Mouse (Mus musculus) testis, postnatal 14 days (tissue): ENCODE results near the gene Maml2.

Experiments used
- DNase-seq: peaks from one replicate; pipeline ENCODE4 v3.0.0; 2021; ENCODE audit warnings: low spot score

Maml2 gene

DNA sequence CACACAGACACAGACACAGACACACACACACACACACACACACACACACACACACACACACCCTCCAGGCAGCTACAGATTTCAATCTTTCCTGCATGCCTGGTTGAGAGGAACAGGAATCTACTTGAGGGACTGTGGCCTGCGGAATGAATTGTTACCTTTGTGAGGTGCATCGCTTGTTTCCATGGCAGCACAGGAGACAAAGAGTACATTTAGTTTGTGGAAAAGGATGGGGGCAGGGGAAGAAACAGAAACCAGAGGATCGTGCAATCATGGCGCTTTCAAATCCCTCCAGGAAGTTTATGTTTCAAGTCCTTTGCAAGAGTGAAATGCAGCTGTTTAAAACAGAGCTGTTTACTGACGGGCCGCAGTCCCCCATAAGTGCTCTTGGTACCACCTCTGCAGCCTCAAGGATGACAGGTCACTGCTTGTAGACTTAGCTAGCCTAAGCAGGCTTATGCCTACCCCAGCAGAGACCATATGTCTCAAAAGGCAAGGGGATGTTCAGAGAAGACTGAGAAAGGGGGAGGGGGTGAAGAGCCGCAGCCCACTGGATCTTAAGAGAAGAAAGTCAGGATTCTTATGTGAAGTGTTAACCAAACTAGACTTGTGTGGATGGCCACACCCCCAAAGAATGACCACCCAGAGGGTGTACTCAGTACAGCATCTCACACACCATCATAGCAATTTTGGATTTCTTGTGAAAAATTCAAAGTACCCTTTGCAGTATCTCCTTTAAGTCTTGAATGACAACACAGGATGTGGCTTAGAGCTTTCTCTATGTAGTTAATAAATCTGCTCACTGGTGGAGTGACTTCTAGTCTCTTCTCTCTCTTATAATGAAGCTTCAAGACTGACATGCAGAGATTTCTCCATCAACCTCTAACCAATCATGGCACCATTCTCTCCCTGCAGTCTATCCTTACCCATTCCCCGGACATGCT is 315.8 kb downstream of the Maml2 start:
- DNase-seq, result no peak

DNA sequence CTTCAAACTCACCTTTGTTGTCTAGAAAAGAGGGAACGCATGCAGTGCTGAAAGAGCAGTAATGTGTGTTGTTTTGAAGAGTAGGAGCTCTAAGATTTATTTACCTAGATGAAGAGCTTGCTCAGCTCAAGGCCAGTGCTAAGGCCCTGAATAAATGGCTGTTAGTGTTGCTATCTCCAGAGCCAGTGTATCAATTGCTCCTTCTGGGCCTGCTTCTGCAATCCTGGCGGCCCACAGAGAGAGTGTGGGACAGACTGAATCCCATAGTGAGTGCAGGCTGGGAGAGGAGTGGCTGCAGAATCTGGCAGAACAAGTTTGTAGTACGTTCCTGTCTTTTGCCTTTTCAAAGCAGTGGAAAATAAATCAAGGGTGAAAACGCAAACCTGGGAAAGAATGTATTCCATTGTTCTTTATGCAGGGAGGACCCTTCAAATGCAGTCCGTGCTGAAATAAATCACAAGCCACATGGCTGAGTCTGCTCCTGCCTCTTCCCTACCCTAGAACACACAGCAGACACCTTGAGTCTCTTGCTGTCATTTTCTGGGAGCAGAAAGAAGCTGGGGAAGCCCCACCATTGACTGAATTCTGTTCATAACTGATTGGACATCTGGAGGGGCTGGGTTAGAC is 318.7 kb downstream of the Maml2 start:
- no peak for DNase-seq

DNA sequence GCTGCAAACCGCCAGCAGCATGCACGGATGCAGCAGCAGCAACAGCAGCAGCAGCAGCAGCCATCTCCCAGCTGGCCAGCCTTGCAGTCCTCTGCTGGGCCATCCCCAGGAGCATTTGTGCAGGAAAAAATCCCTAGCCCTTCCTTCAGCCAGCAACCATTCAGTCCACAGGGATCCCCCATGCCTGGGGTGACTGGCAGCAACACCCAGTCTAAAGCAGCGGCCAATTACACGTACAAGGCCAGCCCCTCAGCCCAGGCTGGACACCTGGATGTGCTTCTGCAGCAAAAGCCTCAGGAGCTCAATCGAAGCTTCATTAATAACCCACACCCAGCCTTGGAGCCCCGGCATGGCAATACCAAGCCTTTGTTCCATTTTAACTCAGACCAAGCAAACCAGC is 323.0 kb downstream of the Maml2 start:
- DNase-seq, result no peak

DNA sequence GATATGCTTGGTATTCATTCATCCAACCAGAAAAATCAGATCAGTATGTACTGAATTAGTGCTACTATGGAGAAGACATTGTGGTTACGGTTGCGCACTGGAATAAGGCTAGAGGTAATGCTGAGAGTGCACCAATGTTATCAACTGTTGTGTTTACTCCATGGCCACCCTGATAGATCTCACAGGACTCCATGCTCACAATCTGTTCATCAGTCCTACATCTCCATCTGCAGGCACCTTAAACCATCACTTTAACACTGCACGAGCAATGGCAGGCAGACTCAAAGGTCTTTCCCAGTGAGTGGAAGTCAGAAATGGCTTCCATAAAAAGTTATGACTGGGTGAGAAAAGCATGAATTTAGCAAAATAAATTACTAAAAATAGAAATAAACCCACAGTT is 324.2 kb downstream of the Maml2 start:
- no peak for DNase-seq

DNA sequence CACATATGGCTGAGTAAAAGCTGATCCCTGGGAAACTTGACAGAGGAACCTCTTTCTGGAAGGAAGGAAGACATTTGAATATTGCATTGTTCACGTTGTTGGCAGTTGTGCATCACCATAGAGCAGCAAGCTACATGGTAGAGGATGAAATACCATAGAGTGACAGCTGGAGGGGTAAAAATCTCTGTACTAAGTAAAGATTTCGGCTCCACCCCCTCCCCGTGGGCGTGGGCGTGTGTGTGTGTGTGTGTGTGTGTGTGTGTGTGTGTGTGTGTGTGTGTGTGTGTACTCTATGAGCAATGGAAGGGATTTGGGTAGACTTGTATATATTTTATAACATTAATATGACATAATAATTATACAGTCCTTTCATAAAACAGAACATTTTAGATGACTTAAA is 324.7 kb downstream of the Maml2 start:
- no peak for DNase-seq

DNA sequence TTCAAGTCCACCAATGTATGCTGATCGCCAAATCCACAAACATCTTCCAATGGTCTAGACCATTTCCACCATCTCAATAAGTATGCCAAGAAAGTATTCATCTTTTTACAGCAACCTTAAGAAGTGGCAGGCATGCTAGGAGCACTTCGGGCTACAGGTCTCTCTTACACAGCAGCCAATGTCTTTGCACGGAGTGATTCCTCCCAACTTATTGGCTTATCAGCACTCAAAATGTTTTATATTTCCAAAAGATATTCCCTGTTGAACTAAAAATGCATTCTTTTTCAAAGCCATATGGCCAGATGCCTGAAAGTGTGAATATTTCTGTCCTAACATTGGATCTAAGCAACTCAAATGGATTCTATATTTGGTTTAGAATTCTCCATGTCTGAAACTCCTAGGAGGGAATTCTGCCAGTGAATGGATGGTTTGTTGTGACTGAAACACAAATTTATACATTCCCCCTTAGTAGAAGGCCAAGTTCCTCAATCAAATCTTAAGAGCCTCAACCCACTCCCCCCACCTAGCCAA is 326.2 kb downstream of the Maml2 start:
- no peak for DNase-seq

DNA sequence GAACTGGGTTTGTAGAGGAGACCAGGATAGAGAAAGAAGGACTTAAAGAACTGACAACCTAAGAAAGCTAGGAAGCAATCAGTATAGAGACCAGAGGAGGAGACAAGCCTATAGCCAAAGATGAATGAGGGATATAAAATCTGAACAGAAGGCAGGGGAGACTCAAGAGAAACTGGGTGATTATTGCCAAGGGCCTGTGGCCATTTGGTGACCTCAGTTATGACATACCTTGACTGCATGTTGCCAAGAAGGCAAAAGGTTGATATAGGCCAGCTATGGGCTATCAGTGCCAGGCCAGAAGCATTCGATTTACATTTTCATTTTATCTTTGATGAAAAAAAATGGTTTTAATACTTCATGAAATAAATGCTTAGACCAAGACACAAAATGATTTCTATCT is 327.0 kb downstream of the Maml2 start:
- no peak for DNase-seq

DNA sequence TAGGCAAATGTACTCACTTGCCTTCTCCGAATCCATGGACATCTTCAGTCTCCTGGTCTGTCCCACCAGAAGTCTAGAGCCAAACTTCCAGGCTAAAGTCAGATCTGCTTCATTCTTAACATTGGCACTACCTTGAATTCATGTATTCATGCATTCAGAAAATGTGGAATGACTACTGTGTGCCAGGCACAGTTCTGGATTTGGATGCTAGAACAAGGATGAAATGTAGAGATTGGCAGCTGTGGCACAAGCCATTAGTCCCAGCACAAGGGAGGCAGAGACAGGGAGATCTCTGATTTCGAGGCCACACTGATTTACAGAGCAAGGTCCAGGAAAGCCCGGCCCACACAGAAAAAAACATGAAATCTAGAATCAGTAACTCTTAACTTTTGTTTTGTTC is 327.5 kb downstream of the Maml2 start:
- DNase-seq, result no peak

DNA sequence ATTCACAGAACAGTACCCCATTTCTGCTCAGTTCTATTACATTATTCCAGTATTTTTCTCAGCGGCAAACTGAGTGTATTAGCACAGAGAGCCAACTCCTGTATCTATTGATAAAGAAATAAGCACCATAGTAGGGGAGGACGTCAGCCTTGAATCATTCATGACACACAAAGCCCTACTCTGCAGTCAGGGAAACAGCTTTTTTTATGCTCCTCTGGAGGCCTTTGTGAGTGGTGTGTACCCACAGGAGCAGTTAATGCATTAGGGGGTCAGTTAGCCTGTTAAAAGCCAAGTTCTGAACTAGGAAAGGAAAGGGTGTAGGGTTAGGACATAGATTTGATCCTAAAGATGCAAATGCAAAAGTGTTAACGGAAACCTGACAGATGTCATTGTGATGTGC is 328.7 kb downstream of the Maml2 start:
- DNase-seq, result no peak

DNA sequence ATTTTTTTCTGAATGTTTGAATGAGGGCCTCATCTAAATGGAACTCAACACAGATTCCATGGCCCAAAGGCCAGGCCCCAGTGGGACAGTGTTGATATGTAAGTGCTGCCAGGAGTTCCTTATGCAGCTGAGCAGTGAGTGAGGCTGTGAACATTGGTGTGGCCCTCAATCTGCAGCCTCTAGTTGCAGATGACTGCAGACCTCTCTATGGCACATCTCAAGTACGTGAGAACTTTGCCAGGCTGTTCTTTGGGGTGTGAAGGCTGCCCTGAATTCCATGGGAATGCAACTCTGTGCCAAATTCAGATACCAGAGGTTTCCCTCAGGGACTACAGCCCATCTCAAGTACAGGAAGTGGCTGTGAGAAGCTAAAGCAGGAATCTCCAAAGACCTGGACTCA is 335.6 kb downstream of the Maml2 start:
- no peak for DNase-seq

DNA sequence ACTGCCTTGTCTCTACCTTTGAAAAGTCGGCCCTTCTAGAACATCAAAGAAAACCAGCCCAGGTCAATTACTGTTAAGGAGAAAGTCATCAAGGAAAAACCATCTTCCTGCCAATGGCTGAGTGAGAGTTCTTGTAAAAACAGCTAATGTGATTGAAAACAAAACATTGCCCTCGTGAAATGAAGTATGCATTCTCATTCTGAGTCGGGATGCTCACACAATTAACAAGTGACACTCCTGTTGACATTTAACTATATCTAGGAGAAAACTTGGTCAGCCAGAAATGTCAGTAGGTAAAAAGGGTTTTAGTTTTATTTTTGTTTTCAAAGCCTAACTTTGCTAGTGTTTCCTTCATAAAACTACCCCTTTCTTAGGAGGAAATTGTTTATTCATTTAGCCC is 341.9 kb downstream of the Maml2 start:
- DNase-seq, result no peak

DNA sequence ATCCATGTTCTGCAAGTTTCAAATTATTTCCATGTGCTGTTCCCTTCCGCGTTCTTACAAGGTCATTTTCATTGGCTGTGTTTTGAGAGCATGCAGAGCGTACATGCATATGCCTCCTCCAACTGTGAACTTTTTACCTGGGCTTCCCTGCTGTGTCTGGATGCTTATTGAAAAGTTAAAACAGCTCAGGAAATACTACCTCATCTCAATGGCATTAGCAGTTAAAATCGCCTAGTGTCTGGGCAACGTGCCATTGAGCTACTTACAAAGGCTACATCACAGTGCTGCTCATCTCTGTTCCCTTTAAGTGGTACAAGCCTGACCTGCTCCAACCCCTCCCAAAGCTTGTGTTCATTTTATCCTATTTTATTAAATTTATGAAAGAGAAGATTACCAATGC is 347.4 kb downstream of the Maml2 start:
- no peak for DNase-seq

DNA sequence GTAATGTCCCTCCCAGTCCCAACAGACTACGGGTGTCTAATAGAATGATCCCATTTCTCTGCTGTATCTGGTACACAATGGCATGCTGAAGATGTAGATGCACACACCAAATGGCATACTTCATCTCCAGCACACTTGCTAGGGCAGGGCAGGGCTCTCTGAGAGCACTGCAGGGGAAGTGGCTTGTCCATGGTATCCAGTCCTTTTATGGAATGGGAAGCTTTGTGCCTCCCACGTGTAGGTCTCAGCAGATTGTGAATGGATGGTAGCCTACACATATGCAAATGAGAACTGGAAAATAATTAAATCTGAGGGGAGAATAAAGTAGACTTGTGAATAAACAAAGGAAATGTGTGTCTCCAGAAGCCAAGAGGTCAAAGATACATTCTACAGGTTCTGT is 353.3 kb downstream of the Maml2 start:
- DNase-seq, result no peak

DNA sequence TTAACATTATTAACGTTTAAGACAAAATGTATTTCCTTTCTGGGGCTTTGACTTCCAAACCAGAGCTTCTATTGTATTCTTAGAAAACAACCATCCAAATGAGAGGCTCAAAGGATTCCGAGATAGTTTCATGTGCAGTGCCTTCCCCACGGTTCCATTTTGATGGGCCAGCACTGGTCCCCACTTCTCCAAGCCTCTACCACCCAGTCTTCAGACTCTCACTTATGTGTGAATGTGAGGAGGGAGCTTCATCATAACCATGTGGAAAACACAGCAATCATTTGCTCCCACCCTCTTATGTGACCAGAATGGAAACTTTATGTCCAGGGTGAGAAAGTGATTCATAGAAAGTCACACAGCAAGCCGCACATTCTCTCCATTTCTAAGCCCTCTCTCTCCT is 354.1 kb downstream of the Maml2 start:
- no peak for DNase-seq

DNA sequence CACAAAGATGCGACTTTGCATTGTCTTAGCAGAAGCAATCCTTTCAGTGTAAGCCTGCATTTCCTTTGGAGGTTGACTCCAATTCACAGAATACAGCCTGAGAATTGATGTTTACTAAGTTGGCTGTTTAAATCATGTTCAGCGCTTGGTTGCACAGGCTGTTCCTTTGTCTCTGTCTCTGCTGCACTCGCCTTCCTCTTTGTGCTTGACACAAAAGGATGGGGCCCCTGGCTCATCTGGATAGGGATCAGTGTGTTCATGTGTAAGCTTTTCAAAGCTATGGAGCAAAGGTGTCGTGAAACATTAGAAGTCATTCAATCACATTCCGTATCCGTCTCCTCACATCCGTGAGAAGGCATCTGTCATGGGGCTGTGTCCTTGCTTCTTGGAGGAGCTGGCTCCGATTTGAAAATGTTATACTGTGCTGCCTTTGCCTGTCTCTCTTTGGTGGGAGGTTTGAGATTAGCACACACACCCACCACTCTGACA is 354.7 kb downstream of the Maml2 start:
- no peak for DNase-seq

DNA sequence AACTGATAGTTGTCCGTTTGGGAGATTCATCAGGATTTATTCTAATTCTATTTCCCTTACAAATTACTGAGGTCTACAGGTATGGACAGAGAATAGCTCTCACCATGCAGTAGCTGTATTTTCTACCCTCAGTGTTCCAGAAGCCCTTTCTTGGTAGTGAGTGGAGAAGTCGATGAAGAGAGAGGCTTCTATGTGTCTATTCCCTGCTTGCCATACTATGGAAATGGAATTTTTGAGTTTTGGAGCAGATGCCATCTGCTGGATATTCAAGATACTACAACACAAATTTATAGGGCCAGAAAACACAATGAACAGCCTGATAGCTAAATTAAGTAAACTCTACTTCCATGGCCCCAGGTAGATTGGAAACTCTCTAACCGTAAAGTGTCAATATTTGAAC is 355.2 kb downstream of the Maml2 start:
- no peak for DNase-seq

DNA sequence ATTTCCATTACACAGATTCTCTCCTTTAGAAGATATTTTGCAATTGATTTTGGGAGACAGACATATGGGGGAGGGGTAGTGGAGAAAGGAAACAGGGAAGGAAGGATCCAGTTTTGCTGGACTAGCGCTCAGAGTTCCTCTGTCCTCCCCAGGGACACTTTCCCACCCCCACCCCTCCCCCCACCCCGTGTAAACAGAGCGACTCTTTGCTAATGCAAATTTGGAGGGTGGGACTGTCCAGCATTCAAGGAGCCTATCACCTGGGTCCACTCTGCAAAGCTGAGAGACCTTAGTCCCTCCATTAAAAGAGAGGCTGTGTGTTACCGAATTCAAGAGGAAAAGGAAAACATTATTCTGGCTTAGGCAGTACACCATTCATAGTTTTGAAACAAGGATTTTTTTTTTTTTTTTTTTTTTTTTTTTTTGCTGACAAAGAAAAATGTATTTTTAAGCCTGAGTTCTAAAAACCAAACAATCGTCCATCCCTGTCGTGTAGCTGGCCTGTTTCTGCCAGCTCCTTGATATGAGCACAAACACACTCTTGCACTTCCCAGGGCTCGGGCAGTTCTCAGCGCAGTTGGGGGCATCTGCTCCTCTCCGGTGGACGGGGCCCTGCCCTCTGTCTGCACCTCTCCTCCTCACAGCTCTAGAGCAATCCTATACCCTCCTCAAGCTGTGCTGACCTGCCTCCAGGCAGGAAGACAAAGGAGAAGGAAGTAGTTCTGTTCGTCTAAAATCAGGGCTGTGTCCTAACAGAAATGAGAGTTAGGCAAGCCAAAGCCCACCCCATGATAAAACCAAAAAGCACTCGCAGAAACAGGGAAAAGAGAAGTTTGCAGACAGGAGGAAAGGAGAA is 364.2 kb downstream of the Maml2 start:
- no peak for DNase-seq

DNA sequence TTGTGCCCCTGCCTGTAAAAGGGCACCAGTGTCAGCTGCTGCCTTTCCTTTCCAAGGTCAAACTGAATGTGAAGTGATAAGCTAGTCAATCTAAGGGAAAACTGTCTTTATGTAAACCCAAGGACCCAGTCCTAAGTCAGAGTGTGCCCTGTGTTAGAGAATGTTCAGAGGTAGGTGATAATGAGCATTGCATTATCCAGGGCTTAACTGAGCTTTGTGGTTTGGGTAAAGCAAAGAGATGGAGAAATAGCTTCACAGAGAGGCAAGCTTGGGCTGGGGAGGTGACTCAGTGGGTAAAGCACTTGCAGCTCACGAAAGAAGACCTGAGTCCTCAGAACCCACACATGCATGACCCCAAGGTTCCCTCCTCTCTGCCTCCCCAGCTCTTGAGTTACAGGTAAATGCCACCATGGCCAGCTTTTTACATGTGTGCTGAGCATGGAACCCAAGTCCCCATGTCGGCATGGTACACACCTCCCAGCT is 367.8 kb downstream of the Maml2 start:
- DNase-seq, result no peak

DNA sequence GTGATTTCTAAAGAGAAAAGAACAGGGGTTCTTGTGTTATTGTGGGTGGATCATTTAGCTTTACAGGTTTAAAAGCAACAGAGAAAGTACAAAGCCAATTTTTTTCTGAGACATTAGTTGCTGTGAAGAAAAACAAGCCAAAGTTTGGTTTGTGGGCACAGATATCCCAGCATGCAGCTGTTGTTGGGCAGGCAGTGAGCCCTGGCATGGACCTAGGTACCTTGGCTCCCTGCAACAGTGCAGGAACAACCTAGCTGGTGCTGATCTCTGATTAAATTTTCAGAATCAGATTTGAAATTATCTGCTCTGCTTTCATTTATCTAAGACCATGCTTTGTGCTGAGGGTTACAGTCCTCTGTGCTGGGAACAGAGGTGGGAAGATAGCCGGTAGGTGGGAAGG is 370.2 kb downstream of the Maml2 start:
- DNase-seq, result no peak

DNA sequence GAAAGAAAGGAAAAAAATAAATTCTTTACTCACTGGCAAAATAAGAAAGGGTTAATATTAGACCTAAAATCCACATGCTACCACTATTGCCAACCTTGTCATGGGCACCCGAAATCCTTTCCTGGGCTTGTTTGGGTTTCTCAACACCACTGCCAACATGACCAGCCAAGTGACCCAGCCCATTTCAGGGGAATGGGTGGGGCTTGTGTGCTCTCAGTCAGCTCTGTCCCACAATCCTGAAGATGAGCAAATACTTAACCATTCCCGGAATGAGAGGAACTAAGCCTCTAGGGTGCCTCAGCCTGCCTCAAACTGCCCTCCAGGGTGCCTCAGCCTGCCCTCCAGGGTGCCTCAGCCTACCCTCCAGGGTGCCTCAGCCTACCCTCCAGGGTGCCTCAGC is 371.0 kb downstream of the Maml2 start:
- DNase-seq, result no peak

DNA sequence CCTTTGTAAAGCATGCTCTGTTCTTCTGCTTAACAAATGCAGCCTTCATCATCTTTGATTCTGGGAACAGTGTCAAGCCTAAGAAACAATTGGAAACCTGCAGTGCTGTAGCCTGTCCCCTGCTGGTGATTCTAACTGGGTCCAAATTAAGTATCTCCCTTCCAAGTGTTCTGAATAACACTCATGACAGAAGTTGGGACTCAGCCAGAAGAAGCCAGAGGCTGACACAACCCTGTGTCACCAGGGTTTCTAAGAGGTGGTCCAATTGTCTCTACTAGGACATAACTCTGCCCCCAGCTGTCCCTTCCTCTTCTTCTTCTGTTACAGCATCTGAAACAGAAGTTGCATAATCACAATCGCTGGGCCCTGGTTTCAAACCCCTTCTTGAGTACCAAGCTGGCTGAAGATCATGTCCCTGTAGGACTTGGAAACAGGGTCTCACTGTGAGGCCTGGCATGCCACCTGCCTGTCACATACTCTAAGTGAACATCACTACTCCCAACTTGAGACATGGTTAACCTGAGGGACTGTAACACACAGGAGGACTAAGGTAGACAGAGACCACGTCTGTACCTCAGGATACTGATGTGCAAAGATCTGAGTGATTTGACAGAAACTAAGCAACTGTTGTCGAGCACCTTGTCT is 373.5 kb downstream of the Maml2 start:
- no peak for DNase-seq

DNA sequence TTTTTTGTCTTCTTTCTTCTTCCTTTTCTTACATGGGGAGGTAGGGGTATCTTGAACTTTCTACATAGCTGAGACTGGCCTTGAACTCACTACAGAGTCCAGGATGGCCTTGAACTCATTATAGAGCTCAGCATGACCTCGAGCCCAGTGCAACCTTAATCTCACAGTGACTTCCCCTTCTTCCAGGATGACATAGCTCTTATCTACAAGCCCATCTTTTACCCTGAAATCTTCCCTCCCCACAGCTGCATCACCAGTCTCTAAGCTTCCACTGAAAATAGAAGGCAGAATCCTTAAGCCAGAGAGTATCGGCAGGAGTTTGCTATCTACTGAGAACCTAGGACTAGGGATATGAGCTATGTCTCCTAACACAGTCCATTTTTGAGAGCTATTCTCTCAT is 375.5 kb downstream of the Maml2 start:
- no peak for DNase-seq
